Mouse (Mus musculus): ENCODE measurements around the gene Thpo.

- TF ChIP-seq CTCF (IDR thresholded peaks at IDR 0.05; ENCODE audit: low read depth) (no peak), EP300 (IDR thresholded peaks at IDR 0.05; ENCODE audit: low read depth) (no peak)
These were observed 16.2 kb downstream of the Thpo start for GRCm38 (mm10) chr16:20717978-20718670.

Data from liver, embryonic 14.5 days (tissue).